Mouse (Mus musculus) bone marrow, adult 2 months (tissue): ENCODE measurements around the gene Adarb1. TPM values are rescaled to one million over a fixed set of nuclear protein-coding genes. Genes with fewer than 3 reads are reported as not detected.

Source experiments
- H3K27ac ChIP-seq: fragments of 200-500 bp; 2 replicates; pipeline ENCODE4 v1.5.1; 2012; ENCODE audit warnings: low read depth, mild to moderate bottlenecking, control low read depth, inconsistent platforms, low read length; ENCODE audit not compliant: control insufficient read depth, poor library complexity, insufficient read depth
- H3K4me1 ChIP-seq: fragments of 200-500 bp; 2 replicates; pipeline ENCODE4 v1.6.1; 2011; ENCODE audit warnings: low read length; ENCODE audit not compliant: control insufficient read depth, insufficient read depth
- H3K4me3 ChIP-seq: fragments of 200-500 bp; replicated peaks from 2 replicates; pipeline ENCODE3; 2011; ENCODE audit warnings: mild to moderate bottlenecking, low read depth, low read length, control low read depth; ENCODE audit not compliant: control insufficient read depth
- CTCF ChIP-seq: fragments of 200-500 bp; IDR thresholded peaks from 2 replicates; pipeline ENCODE4 v1.5.1; 2011; ENCODE audit warnings: low read length, control low read depth; ENCODE audit not compliant: control insufficient read depth, insufficient read depth
- POLR2A ChIP-seq: fragments of 200-500 bp; IDR thresholded peaks from 2 replicates; pipeline ENCODE4 v1.6.1; 2011; ENCODE audit warnings: low read depth, mild to moderate bottlenecking, control low read depth, low read length, borderline replicate concordance; ENCODE audit not compliant: control insufficient read depth
- WGBS: fragments of 180-500 bp; shearing (Covaris S2); methylation state at CpG from one replicate; pipeline ENCODE4 v1.1.7; 2018; 5-methylcytosine and 5-hydroxymethylcytosine counted together
- polyA plus RNA-seq: library from polyadenylated mRNA; stranded (reverse); fragments of >200 nt; gene quantifications from 2 replicates; pipeline ENCODE4 v1.2.4, GENCODE M21; 2011; ENCODE audit warnings: low replicate concordance; ENCODE audit not compliant: missing spikeins, insufficient read depth, insufficient read length

The Adarb1 gene
- polyA plus RNA-seq, 1 experiment, result 1.7 TPM

GRCm38 (mm10) chr10:77305766-77306165, 112.3 kb downstream of the Adarb1 start:
- TF ChIP-seq POLR2A (no peak), CTCF (no peak)
- no peak overlapping the region for H3K4me3 ChIP-seq
- no peak overlapping the region for H3K27ac ChIP-seq
- peaks cover 1% of the 10 kb centered on the region; the same call in 1 of the 2 replicates for H3K4me1 ChIP-seq
- WGBS, result 84% methylated on average over 8 of the region's 8 CpGs

GRCm38 (mm10) chr10:77304840-77305533, 113.1 kb downstream of the Adarb1 start:
- peaks cover 1% of the 10 kb centered on the region; the same call in 1 of the 2 replicates for H3K4me1 ChIP-seq
- H3K27ac ChIP-seq, result no peak overlapping the region
- WGBS, result 82% methylated on average over 4 of the region's 4 CpGs
- H3K4me3 ChIP-seq, result no peak overlapping the region
- TF ChIP-seq CTCF, result no peak
- TF ChIP-seq POLR2A, result no peak

- TF ChIP-seq POLR2A (no peak), CTCF (no peak)
- no peak overlapping the region for H3K4me3 ChIP-seq
- no peak overlapping the region for H3K27ac ChIP-seq
- WGBS, result 87% methylated on average over 3 of the region's 3 CpGs
- H3K4me1 ChIP-seq, result peaks cover 2% of the 10 kb centered on the region
Observed at GRCm38 (mm10) chr10:77304362-77304761, 113.7 kb downstream of the Adarb1 start.

GRCm38 (mm10) chr10:77300934-77301297, 117.2 kb downstream of the Adarb1 start:
- WGBS, result 59% methylated on average over 4 of the region's 4 CpGs

DNA sequence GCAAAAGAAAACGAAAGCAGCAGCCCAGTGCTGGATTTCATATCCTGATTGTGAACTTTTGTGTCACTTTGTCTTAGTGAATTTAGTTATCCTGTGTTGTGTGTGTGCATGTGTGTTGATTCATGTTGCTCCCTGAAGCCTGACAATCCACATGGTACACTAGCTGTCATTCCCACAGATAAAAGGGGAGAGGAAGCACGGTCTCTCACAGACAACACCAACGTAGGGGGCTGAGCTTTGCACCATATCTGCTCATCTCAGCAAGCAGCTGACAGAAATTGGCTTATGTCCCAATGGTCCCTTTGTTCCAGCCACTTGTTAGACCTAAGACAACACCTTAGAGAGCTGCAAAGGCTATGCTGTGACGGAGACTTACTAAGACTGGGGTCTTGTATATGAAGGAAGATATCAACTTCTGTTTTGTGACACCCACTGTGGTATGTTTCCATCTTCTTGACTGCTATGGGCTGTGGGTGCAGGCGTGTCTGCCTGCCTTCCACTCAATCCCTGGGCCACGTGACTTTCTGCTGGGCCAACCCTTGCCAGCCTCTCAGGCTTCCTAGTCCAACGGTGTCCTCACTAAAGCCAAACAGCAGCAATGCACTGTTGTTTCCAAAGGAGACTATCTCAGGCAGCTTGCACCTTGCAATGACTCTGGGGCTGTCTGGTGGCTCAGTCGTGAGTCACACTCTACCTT, 117.7 kb downstream of the Adarb1 start:
- WGBS, result 59% methylated on average over 8 of the region's 8 CpGs
- peak overlapping the region; percentile 53 for H3K27ac ChIP-seq
- TF ChIP-seq CTCF, result no peak
- TF ChIP-seq POLR2A, result no peak

More at GRCm38 (mm10) chr10:77300934-77301297, 117.2 kb downstream of the Adarb1 start:
- Histone ChIP-seq H3K27ac (peak overlapping the region; percentile 53), H3K4me3 (no peak overlapping the region), H3K4me1 (peaks cover 3% of the 10 kb centered on the region)
- TF ChIP-seq POLR2A, result no peak
- TF ChIP-seq CTCF, result no peak

DNA sequence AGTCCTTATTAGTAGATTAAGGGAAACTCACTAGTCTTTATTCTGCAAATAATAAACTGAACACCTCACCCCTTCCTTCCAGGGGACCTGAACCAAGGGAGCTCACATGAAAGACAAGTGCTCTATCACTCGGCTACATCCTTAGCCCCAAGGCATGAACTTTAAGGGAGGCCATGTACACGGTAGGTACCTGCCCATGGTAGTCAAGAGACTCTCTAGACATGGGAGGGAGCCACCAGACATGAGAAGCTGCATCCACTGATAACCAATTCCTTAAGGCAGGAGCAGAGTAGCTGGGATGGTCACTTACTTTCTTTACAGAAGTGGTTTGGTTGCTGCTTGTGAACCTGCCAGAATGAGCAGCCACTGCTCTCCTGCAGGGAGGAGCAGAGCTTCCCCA, 118.9 kb downstream of the Adarb1 start:
- 68% methylated on average over 2 of the region's 2 CpGs for WGBS
- Histone ChIP-seq H3K27ac (peak overlapping the region; percentile 18; the same call in 1 of the 2 replicates), H3K4me1 (peaks cover 4% of the 10 kb centered on the region), H3K4me3 (no peak overlapping the region)
- TF ChIP-seq CTCF (no peak), POLR2A (no peak)

More for the DNA sequence above, 117.7 kb downstream of the Adarb1 start:
- Histone ChIP-seq H3K4me3 (no peak overlapping the region), H3K4me1 (peaks cover 3% of the 10 kb centered on the region)

- H3K27ac ChIP-seq, result no peak overlapping the region
- TF ChIP-seq CTCF (no peak), POLR2A (no peak)
- H3K4me1 ChIP-seq, result peaks cover 4% of the 10 kb centered on the region
- WGBS, result 58% methylated on average over 8 of the region's 8 CpGs
- H3K4me3 ChIP-seq, result no peak overlapping the region
Observed at GRCm38 (mm10) chr10:77298621-77299020, 119.4 kb downstream of the Adarb1 start.

DNA sequence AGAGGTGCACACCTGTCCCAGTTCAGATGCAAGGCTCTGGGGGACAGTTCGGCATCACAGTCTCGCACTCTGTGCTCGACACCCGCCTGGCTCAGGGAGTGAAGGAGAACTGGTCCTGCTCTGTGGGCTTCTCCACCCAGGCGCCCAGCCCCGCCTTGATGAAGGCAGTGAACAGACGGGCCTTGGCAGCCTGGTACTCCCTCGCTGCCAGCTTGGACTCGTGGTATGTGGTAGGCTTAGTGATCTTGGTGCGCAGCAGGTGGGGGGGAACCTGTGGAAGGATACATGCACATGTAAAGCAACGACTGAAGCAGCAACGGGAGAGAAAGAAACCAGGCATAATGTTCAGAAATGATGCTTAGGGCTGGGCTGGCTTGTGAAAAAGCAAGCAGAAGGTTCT, 123.4 kb downstream of the Adarb1 start:
- H3K4me3 ChIP-seq, result no peak overlapping the region
- peaks cover 3% of the 10 kb centered on the region for H3K4me1 ChIP-seq
- 76% methylated on average over 12 of the region's 12 CpGs for WGBS
- TF ChIP-seq CTCF (no peak), POLR2A (no peak)
- no peak overlapping the region for H3K27ac ChIP-seq
